Comparison of ENCODE assay signal across 13 mouse cellular contexts in genomic region chr2:168055910-168056665, GRCm38 (mm10). TPM values are rescaled to one million over a fixed set of nuclear protein-coding genes. Genes with fewer than 3 reads are reported as not detected.
DNase-seq lines count a peak whose midpoint lies in the region; ATAC-seq lines count a peak whose summit lies in the region.
"Had no signal": no experiment of that assay in that cellular context is flagged by ENCODE, and none has a peak within 500 bp of the region (broad histone marks: within the 10 kb centered on the region; RNA-seq: fewer than 3 reads in every experiment).

No protein-coding gene starts in this region.

- peak; percentile 66 for ATAC-seq in heart, embryonic 16.5 days (replicated peaks; ENCODE audit: extremely low read depth, insufficient read depth, low FRiP score)
- peak; percentile 58; the same call in 1 of the 2 replicates for ATAC-seq in lung, embryonic 16.5 days (ENCODE audit: low read depth)
- no peak for ATAC-seq in embryonic facial prominence, embryonic 11.5 days (replicated peaks; ENCODE audit: insufficient number of reproducible peaks, low FRiP score, low TSS enrichment, low read depth)
- ATAC-seq in limb, embryonic 15.5 days (ENCODE audit: insufficient number of reproducible peaks, low FRiP score, low TSS enrichment, low read depth) = peak; percentile 32; the same call in 1 of the 2 replicates
- no peak for ATAC-seq in megakaryocyte, adult 5-6 weeks (ENCODE audit: poor library complexity, severe bottlenecking)

- peak overlapping the region; percentile 1; the same call in 1 of the 2 replicates for H3K4me2 ChIP-seq in heart, embryonic 16.5 days (ENCODE audit: low read depth, low read length)
- no peak overlapping the region for H3K4me2 ChIP-seq in lung, embryonic 16.5 days (ENCODE audit: low read depth, low read length)
- H3K4me2 ChIP-seq in embryonic facial prominence, embryonic 11.5 days (ENCODE audit: low read depth, low read length) = no peak overlapping the region
- no peak overlapping the region for H3K4me2 ChIP-seq in limb, embryonic 15.5 days

- no peak for DNase-seq in heart, postnatal 14 days
- no peak for DNase-seq in lung, postnatal 10 days
- peak; percentile 59 for DNase-seq in embryonic facial prominence, embryonic 11.5 days (ENCODE audit: low spot score)
- DNase-seq in left cerebral cortex, postnatal 4 days = no peak
- DNase-seq: cerebellum, adult 11-12 months; kidney, postnatal 14 days; thymus, postnatal 25 days had no signal

- no peak overlapping the region for H3K4me3 ChIP-seq in heart, embryonic 16.5 days (ENCODE audit: low read length)
- no peak overlapping the region for H3K4me3 ChIP-seq in lung, embryonic 16.5 days (ENCODE audit: low read length)
- H3K4me3 ChIP-seq in embryonic facial prominence, embryonic 11.5 days (ENCODE audit: low read depth, low read length) = no peak overlapping the region
- no peak overlapping the region for H3K4me3 ChIP-seq in limb, embryonic 15.5 days
- H3K4me3 ChIP-seq: myocyte had no signal

- peaks cover 15% of the 10 kb centered on the region for H3K4me1 ChIP-seq in heart, embryonic 16.5 days (ENCODE audit: control insufficient read depth, insufficient read depth, low read length)
- H3K4me1 ChIP-seq in lung, embryonic 16.5 days (replicated peaks; ENCODE audit: control insufficient read depth, insufficient read depth, low read length) = peaks cover 20% of the 10 kb centered on the region
- peaks cover 3% of the 10 kb centered on the region; the same call in 1 of the 2 replicates for H3K4me1 ChIP-seq in embryonic facial prominence, embryonic 11.5 days (ENCODE audit: control insufficient read depth, insufficient read depth, low read length)
- H3K4me1 ChIP-seq in limb, embryonic 15.5 days = peaks cover 19% of the 10 kb centered on the region

- peaks cover 6% of the 10 kb centered on the region for H3K9me3 ChIP-seq in heart, embryonic 16.5 days (replicated peaks; ENCODE audit: control insufficient read depth, low read length)
- H3K9me3 ChIP-seq in lung, embryonic 16.5 days (ENCODE audit: control insufficient read depth, low read length) = peaks cover 3% of the 10 kb centered on the region; the same call in 1 of the 2 replicates
- H3K9me3 ChIP-seq in embryonic facial prominence, embryonic 11.5 days (replicated peaks; ENCODE audit: control insufficient read depth, low read length) = no peaks in the 10 kb centered on the region
- H3K9me3 ChIP-seq in limb, embryonic 15.5 days = no peaks in the 10 kb centered on the region

- H3K9ac ChIP-seq in heart, embryonic 16.5 days (ENCODE audit: low read length) = peak overlapping the region; percentile 42
- H3K9ac ChIP-seq in lung, embryonic 16.5 days (ENCODE audit: low read length) = no peak overlapping the region
- no peak overlapping the region for H3K9ac ChIP-seq in embryonic facial prominence, embryonic 11.5 days (replicated peaks; ENCODE audit: low read length)
- H3K9ac ChIP-seq in limb, embryonic 15.5 days = no peak overlapping the region

- H3K27me3 ChIP-seq in heart, embryonic 16.5 days (ENCODE audit: control insufficient read depth, insufficient read depth, low read length) = peaks cover 5% of the 10 kb centered on the region
- H3K27me3 ChIP-seq in lung, embryonic 16.5 days (ENCODE audit: control insufficient read depth, insufficient read depth, low read depth, low read length) = no peaks in the 10 kb centered on the region
- no peaks in the 10 kb centered on the region for H3K27me3 ChIP-seq in embryonic facial prominence, embryonic 11.5 days (ENCODE audit: control insufficient read depth, insufficient read depth, low read length)
- 0 out of 2 replicates have a peak, but pooled peaks cover 8% of the 10 kb centered on the region for H3K27me3 ChIP-seq in limb, embryonic 15.5 days

- no peaks in the 10 kb centered on the region for H3K36me3 ChIP-seq in heart, embryonic 16.5 days (ENCODE audit: control insufficient read depth, insufficient read depth)
- no peaks in the 10 kb centered on the region for H3K36me3 ChIP-seq in lung, embryonic 16.5 days (ENCODE audit: control insufficient read depth, insufficient read depth, low read length)
- no peaks in the 10 kb centered on the region for H3K36me3 ChIP-seq in embryonic facial prominence, embryonic 11.5 days (replicated peaks; ENCODE audit: control insufficient read depth, insufficient read depth, low read depth, low read length)
- no peaks in the 10 kb centered on the region for H3K36me3 ChIP-seq in limb, embryonic 15.5 days

- peak overlapping the region; percentile 56 for H3K27ac ChIP-seq in heart, embryonic 16.5 days (ENCODE audit: low read length)
- H3K27ac ChIP-seq in lung, embryonic 16.5 days (ENCODE audit: low read length) = 0 out of 2 replicates have a peak overlapping the region, but pooled peaks have one; percentile 8
- H3K27ac ChIP-seq in embryonic facial prominence, embryonic 11.5 days (replicated peaks; ENCODE audit: low read depth, low read length) = no peak overlapping the region
- peak overlapping the region; percentile 23 for H3K27ac ChIP-seq in limb, embryonic 15.5 days
- H3K27ac ChIP-seq: macrophage had no signal

- intact Hi-C loops in heart, postnatal 14 days (cut with DNase I) = no loop called here
- intact Hi-C loops in left cerebral cortex, postnatal 4 days (cut with DNase I) = no loop called here

- WGBS in heart, embryonic 16.5 days = 14% methylated on average over 14 of the region's 14 CpGs
- WGBS in lung, embryonic 16.5 days = 21% methylated on average over 14 of the region's 14 CpGs
- 19% methylated on average over 14 of the region's 14 CpGs for WGBS in embryonic facial prominence, embryonic 11.5 days
- 16% methylated on average over 14 of the region's 14 CpGs for WGBS in limb, embryonic 15.5 days

RNA-seq across cellular contexts. Expression of gene Pard6b, which starts 24.7 kb away (rescaled TPM):
- 5.4 and 6.7 TPM in 2 replicates for polyA plus RNA-seq in heart, embryonic 16.5 days (2015; fragmentation: Nextera tagmentation; extraction: Ambion mirVana)
- 1 to 10 TPM; 2.9 to 3.6 TPM for total RNA-seq in heart, postnatal 14 days (2021)
- 11.4 and 12.6 TPM in 2 replicates for polyA plus RNA-seq in lung, embryonic 16.5 days (2015; fragmentation: Nextera tagmentation; extraction: Ambion mirVana)
- 4.8 and 5.1 TPM in 2 replicates for polyA plus RNA-seq in embryonic facial prominence, embryonic 11.5 days (2014; fragmentation: Nextera tagmentation; extraction: Ambion mirVana)
- 2.9 and 3.8 TPM in 2 replicates for polyA plus RNA-seq in limb, embryonic 15.5 days (2015; fragmentation: Nextera tagmentation; extraction: Ambion mirVana)
- 1 to 10 TPM; 4.3 to 4.9 TPM for total RNA-seq in left cerebral cortex, postnatal 4 days (2021)
- total RNA-seq in megakaryocyte, adult 5-6 weeks (2015) = 0.30 TPM in 1 of 2 replicates, not detected in the other
- total RNA-seq in megakaryocyte, adult 5-6 weeks (2017) = 0.26 TPM in 1 of 2 replicates, not detected in the other
- polyA plus RNA-seq: macrophage had no signal

RNA-seq across cellular contexts. Expression of gene Ripor3, which starts 45.7 kb away (rescaled TPM):
- polyA plus RNA-seq in heart, embryonic 16.5 days (2015; fragmentation: Nextera tagmentation; extraction: Ambion mirVana) = 0.84 and 0.99 TPM in 2 replicates
- 1 to 10 TPM in 1 of 2 experiments, under 1 TPM in 1; 0.93 to 1.1 TPM for total RNA-seq in heart, postnatal 14 days (2021)
- 2.0 and 2.5 TPM in 2 replicates for polyA plus RNA-seq in lung, embryonic 16.5 days (2015; fragmentation: Nextera tagmentation; extraction: Ambion mirVana)
- polyA plus RNA-seq in embryonic facial prominence, embryonic 11.5 days (2014; fragmentation: Nextera tagmentation; extraction: Ambion mirVana) = 0.69 and 0.77 TPM in 2 replicates
- 7.9 and 9.2 TPM in 2 replicates for polyA plus RNA-seq in limb, embryonic 15.5 days (2015; fragmentation: Nextera tagmentation; extraction: Ambion mirVana)
- under 1 TPM; 0.52 to 0.64 TPM for total RNA-seq in left cerebral cortex, postnatal 4 days (2021)
- total RNA-seq in megakaryocyte, adult 5-6 weeks (2015) = 0.20 TPM in 1 of 2 replicates, not detected in the other
- total RNA-seq in megakaryocyte, adult 5-6 weeks (2017) = not detected in 2 replicates
- polyA plus RNA-seq: macrophage had no signal

Comparison
In these comparisons a context has a peak if more than half of its experiments do, and no peak if none do; other contexts are left out.
1. ATAC-seq: peak in heart, embryonic 16.5 days (single experiment), lung, embryonic 16.5 days (single experiment) and limb, embryonic 15.5 days (single experiment); none in embryonic facial prominence, embryonic 11.5 days (single experiment) and megakaryocyte, adult 5-6 weeks (single experiment).